10 mouse cellular contexts compared by ENCODE assay signal in genomic region chr9:3336661-3337060, GRCm38 (mm10). TPM values are rescaled to one million over a fixed set of nuclear protein-coding genes. Genes with fewer than 3 reads are reported as not detected.
A peak's percentile ranks its signal among the peaks of the same experiment; 100 is the strongest.
DNase-seq lines count a peak whose midpoint lies in the region; ATAC-seq and TF ChIP-seq lines count a peak whose summit lies in the region.
"Had no signal": no experiment of that assay in that cellular context is flagged by ENCODE, and none has a peak within 500 bp of the region (broad histone marks: within the 10 kb centered on the region; RNA-seq: fewer than 3 reads in every experiment).

No protein-coding gene starts in this region.

- H3K4me3 ChIP-seq in kidney, embryonic 14.5 days (ENCODE audit: low read length): no peak overlapping the region
- peak overlapping the region; percentile 19 for H3K4me3 ChIP-seq in forebrain, embryonic 12.5 days (replicated peaks)
- H3K4me3 ChIP-seq in midbrain, postnatal 0 days (ENCODE audit: low read depth, low read length): no peak overlapping the region

- H3K9me3 ChIP-seq in kidney, embryonic 14.5 days (ENCODE audit: control insufficient read depth, low read length): no peaks in the 10 kb centered on the region
- no peaks in the 10 kb centered on the region for H3K9me3 ChIP-seq in forebrain, embryonic 12.5 days
- H3K9me3 ChIP-seq in midbrain, postnatal 0 days (ENCODE audit: low read length): no peaks in the 10 kb centered on the region

- no peaks in the 10 kb centered on the region for H3K27me3 ChIP-seq in kidney, embryonic 14.5 days (ENCODE audit: control insufficient read depth, insufficient read depth, low read length)
- H3K27me3 ChIP-seq in forebrain, embryonic 12.5 days: no peaks in the 10 kb centered on the region
- no peaks in the 10 kb centered on the region for H3K27me3 ChIP-seq in midbrain, postnatal 0 days (ENCODE audit: insufficient read depth, low read length)
- H3K27me3 ChIP-seq: Patski had no signal

- no peak overlapping the region for H3K27ac ChIP-seq in kidney, embryonic 14.5 days (ENCODE audit: low read depth, low read length)
- H3K27ac ChIP-seq in forebrain, embryonic 12.5 days: no peak overlapping the region
- no peak overlapping the region for H3K27ac ChIP-seq in midbrain, postnatal 0 days (ENCODE audit: low read depth, low read length)

- peaks cover 23% of the 10 kb centered on the region; the same call in 1 of the 2 replicates for H3K36me3 ChIP-seq in kidney, embryonic 14.5 days (ENCODE audit: control insufficient read depth, insufficient read depth, low read length)
- H3K36me3 ChIP-seq in forebrain, embryonic 12.5 days (replicated peaks): peaks cover 14% of the 10 kb centered on the region; the same call in 1 of the 2 replicates
- H3K36me3 ChIP-seq in midbrain, postnatal 0 days (ENCODE audit: insufficient read depth, low read length): peaks cover 12% of the 10 kb centered on the region

- H3K4me2 ChIP-seq in kidney, embryonic 14.5 days (replicated peaks; ENCODE audit: low read depth, low read length): peak overlapping the region; percentile 51
- 0 out of 2 replicates have a peak overlapping the region, but pooled peaks have one; percentile 1 for H3K4me2 ChIP-seq in forebrain, embryonic 12.5 days
- peak overlapping the region; percentile 59 for H3K4me2 ChIP-seq in midbrain, postnatal 0 days (ENCODE audit: low read depth, low read length, poor library complexity, severe bottlenecking)

- intact Hi-C loops in left cerebral cortex, postnatal 36 days (cut with DNase I): no loop called here
- intact Hi-C loops in left cerebral cortex, postnatal 10 days (cut with DNase I): no loop called here

- no peak for ATAC-seq in kidney, embryonic 14.5 days (ENCODE audit: low FRiP score, low TSS enrichment)
- no peak for ATAC-seq in forebrain, embryonic 12.5 days (ENCODE audit: low FRiP score)
- no peak for ATAC-seq in midbrain, postnatal 0 days (ENCODE audit: low FRiP score)
- ATAC-seq: Patski had no signal

- 78% methylated on average over 3 of the region's 3 CpGs for WGBS in kidney, embryonic 14.5 days
- WGBS in forebrain, embryonic 12.5 days: 91% methylated on average over 3 of the region's 3 CpGs
- WGBS in midbrain, postnatal 0 days: 83% methylated on average over 3 of the region's 3 CpGs

- no peak for DNase-seq in kidney, adult 18-20 months
- peak; percentile 28 to 43 for DNase-seq in kidney, postnatal 36 days
- no peak for DNase-seq in midbrain, postnatal 0 days (ENCODE audit: low spot score)
- no peak for DNase-seq in left cerebral cortex, postnatal 36 days (ENCODE audit: low spot score in 2 of 2)
- no peak for DNase-seq in adrenal gland, postnatal 36 days
- no peak for DNase-seq in left cerebral cortex, postnatal 10 days (ENCODE audit: extremely low spot score in 1 of 2, low spot score in 2 of 2)
- DNase-seq: layer of hippocampus, adult 9-11 months had no signal

- no peak overlapping the region for H3K9ac ChIP-seq in kidney, embryonic 14.5 days (ENCODE audit: low read depth, low read length)
- H3K9ac ChIP-seq in forebrain, embryonic 12.5 days: no peak overlapping the region
- no peak overlapping the region for H3K9ac ChIP-seq in midbrain, postnatal 0 days (replicated peaks; ENCODE audit: low read length, poor library complexity, severe bottlenecking)

- no peak for TF ChIP-seq CTCF in midbrain, postnatal 0 days (IDR thresholded peaks at IDR 0.05)

- 0 out of 2 replicates have a peak, but pooled peaks cover 3% of the 10 kb centered on the region for H3K4me1 ChIP-seq in kidney, embryonic 14.5 days (ENCODE audit: control insufficient read depth, insufficient read depth, low read length)
- peaks cover 5% of the 10 kb centered on the region for H3K4me1 ChIP-seq in forebrain, embryonic 12.5 days
- no peaks in the 10 kb centered on the region for H3K4me1 ChIP-seq in midbrain, postnatal 0 days (ENCODE audit: insufficient read depth, low read length)

RNA-seq across cellular contexts. Expression of gene Alkbh8, which starts 1.7 kb away (rescaled TPM):
- polyA plus RNA-seq in kidney, embryonic 14.5 days (2014; fragmentation: Nextera tagmentation; extraction: Ambion mirVana): 26.5 and 34.3 TPM in 2 replicates
- 50.4 and 51.6 TPM in 2 replicates for polyA plus RNA-seq in forebrain, embryonic 12.5 days (2016; fragmentation: Nextera tagmentation; extraction: Ambion mirVana)
- 20.4 and 29.4 TPM in 2 replicates for total RNA-seq in midbrain, postnatal 0 days (2014; rRNA removed)
- 45.9 and 50.8 TPM in 2 replicates for polyA plus RNA-seq in midbrain, postnatal 0 days (2015; fragmentation: Nextera tagmentation; extraction: Ambion mirVana)
- total RNA-seq in left cerebral cortex, postnatal 36 days (2021): 10 to 100 TPM; 44.1 to 44.3 TPM
- total RNA-seq in adrenal gland, postnatal 36 days (2021): 10 to 100 TPM; 21.2 to 21.8 TPM
- total RNA-seq in left cerebral cortex, postnatal 10 days (2021): 10 to 100 TPM; 45.6 to 47.5 TPM

Comparison
In these comparisons a context has a peak if more than half of its experiments do, and no peak if none do; other contexts are left out.
1. DNase-seq: peak in kidney, postnatal 36 days (2 of 2); none in kidney, adult 18-20 months (single experiment), midbrain, postnatal 0 days (single experiment), left cerebral cortex, postnatal 36 days (0 of 2), adrenal gland, postnatal 36 days (0 of 2) and left cerebral cortex, postnatal 10 days (0 of 2).
2. H3K4me2 ChIP-seq: peak in every context shown above with its lines; median percentile 59 in midbrain, postnatal 0 days; 51 in kidney, embryonic 14.5 days; 1 in forebrain, embryonic 12.5 days.